In the genomic region with DNA sequence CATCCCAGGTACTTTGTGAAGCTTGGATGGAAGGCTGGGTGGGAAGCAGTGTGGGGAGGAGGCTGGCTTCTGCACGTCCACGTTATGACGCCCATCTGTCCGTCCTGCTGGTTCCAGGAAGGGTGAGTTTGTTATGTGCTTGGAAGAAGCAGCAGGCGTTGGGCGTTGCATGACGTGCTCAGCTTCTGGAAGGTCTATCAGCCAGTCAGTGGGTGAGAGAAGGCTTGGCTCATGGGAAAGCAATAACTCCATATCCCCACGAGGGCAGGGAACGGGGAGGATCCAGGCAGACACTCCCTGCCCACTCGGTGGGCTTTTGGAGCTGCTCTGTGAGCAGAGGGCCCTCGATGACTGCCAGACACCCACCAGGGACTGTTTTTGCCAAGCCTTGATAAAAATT, we compare ENCODE assay signal across 21 mouse cellular contexts.
DNase-seq lines count a peak whose midpoint lies in the region; ATAC-seq lines count a peak whose summit lies in the region.
"Had no signal": no experiment of that assay in that cellular context is flagged by ENCODE, and none has a peak within 500 bp of the region (broad histone marks: within the 10 kb centered on the region; RNA-seq: fewer than 3 reads in every experiment).

No protein-coding gene starts in this region.

- intact Hi-C loops in left cerebral cortex, postnatal 4 days (cut with DNase I): no loop called here

- H3K4me2 ChIP-seq in forebrain, embryonic 11.5 days (ENCODE audit: low read depth, low read length, severe bottlenecking): no peak overlapping the region
- H3K4me2 ChIP-seq: hindbrain, embryonic 15.5 days; limb, embryonic 13.5 days; midbrain, embryonic 12.5 days had no signal

- 89% methylated on average over 11 of the region's 11 CpGs for WGBS in forebrain, embryonic 11.5 days

- no peak for ATAC-seq in forebrain, embryonic 11.5 days (replicated peaks; ENCODE audit: low FRiP score)
- ATAC-seq: CD4-positive, CD25-positive, alpha-beta regulatory T cell, adult 4 months; forebrain, embryonic 16.5 days had no signal

- H3K36me3 ChIP-seq in forebrain, embryonic 11.5 days (ENCODE audit: control insufficient read depth, insufficient read depth, low read length): no peaks in the 10 kb centered on the region
- H3K36me3 ChIP-seq: hindbrain, embryonic 15.5 days; limb, embryonic 13.5 days; midbrain, embryonic 12.5 days had no signal

- no peaks in the 10 kb centered on the region for H3K9me3 ChIP-seq in forebrain, embryonic 11.5 days (ENCODE audit: control insufficient read depth, low read length)
- H3K9me3 ChIP-seq: hindbrain, embryonic 15.5 days; limb, embryonic 13.5 days; midbrain, embryonic 12.5 days had no signal

- no peaks in the 10 kb centered on the region for H3K27me3 ChIP-seq in forebrain, embryonic 11.5 days (ENCODE audit: control insufficient read depth, insufficient read depth, low read length)
- H3K27me3 ChIP-seq: hindbrain, embryonic 15.5 days had no signal

- H3K9ac ChIP-seq in forebrain, embryonic 11.5 days (ENCODE audit: low read length): no peak overlapping the region
- H3K9ac ChIP-seq: hindbrain, embryonic 15.5 days; limb, embryonic 13.5 days; midbrain, embryonic 12.5 days had no signal

- DNase-seq in left cerebral cortex, adult 18-20 months (ENCODE audit: low spot score in 2 of 2): peak; percentile 39 to 57
- no peak for DNase-seq in left cerebral cortex, postnatal 4 days
- DNase-seq in layer of hippocampus, adult 18-20 months (ENCODE audit: low spot score in 2 of 2): peak; percentile 58 to 74
- DNase-seq in layer of hippocampus, postnatal 10 days (ENCODE audit: low spot score in 2 of 2): peak; percentile 38 to 46
- DNase-seq in right cerebral cortex, postnatal 36 days (ENCODE audit: low spot score in 2 of 2): peak; percentile 32 to 45
- DNase-seq in urinary bladder, postnatal 4 days (ENCODE audit: low spot score in 2 of 2): no peak
- no peak for DNase-seq in forebrain, embryonic 11.5 days (ENCODE audit: low spot score)
- DNase-seq: adrenal gland, adult 2 months; cerebellum, adult 2 months; embryo, embryonic 11 days; heart, adult 2 months; heart, postnatal 10 days; kidney, adult 18-20 months; kidney, postnatal 36 days; thymus, adult 18-20 months had no signal

- no peak overlapping the region for H3K4me3 ChIP-seq in forebrain, embryonic 11.5 days (ENCODE audit: low read depth, low read length)
- H3K4me3 ChIP-seq: heart, adult 2 months; hindbrain, embryonic 15.5 days; limb, embryonic 13.5 days; midbrain, embryonic 12.5 days had no signal

- no peaks in the 10 kb centered on the region for H3K4me1 ChIP-seq in forebrain, embryonic 11.5 days (replicated peaks; ENCODE audit: control insufficient read depth, insufficient read depth, low read length)
- H3K4me1 ChIP-seq: hindbrain, embryonic 15.5 days; midbrain, embryonic 12.5 days had no signal

- no peak overlapping the region for H3K27ac ChIP-seq in forebrain, embryonic 11.5 days (ENCODE audit: low read depth, low read length)
- H3K27ac ChIP-seq: heart, adult 2 months; hindbrain, embryonic 15.5 days; limb, embryonic 13.5 days; macrophage; midbrain, embryonic 12.5 days had no signal

Comparison
In these comparisons a context has a peak if more than half of its experiments do, and no peak if none do; other contexts are left out.
1. DNase-seq: peak in left cerebral cortex, adult 18-20 months (2 of 2), layer of hippocampus, adult 18-20 months (2 of 2), layer of hippocampus, postnatal 10 days (2 of 2) and right cerebral cortex, postnatal 36 days (2 of 2); none in left cerebral cortex, postnatal 4 days (single experiment), urinary bladder, postnatal 4 days (0 of 2) and forebrain, embryonic 11.5 days (single experiment).